Mouse (Mus musculus) mouse embryonic stem cell (cell line): ENCODE measurements around the gene Gm10644.

Experiments
- in situ Hi-C, 2 experiments: fragments of 300-500 bp; cut with MboI; formaldehyde crosslinking; loops; 1 replicate in 1 of 2; 3 replicates in 1 of 2; pipeline ENCODE4 v1.14.3; 2019 to 2020; ENCODE audit warnings: low sequenced_read_pairs in 2 of 2, low pct_unique_long_range_greater_than_20kb in 1 of 2, mixed read lengths in 1 of 2; ENCODE audit not compliant: unreplicated experiment in 1 of 2

The Gm10644 gene

GRCm38 (mm10) chr8:83945540-83945939 is 9.5 kb downstream of the Gm10644 start:
- in situ Hi-C loops = no loop called here

GRCm38 (mm10) chr8:83942446-83942845 is 12.6 kb downstream of the Gm10644 start:
- in situ Hi-C loops = no loop called here

DNA sequence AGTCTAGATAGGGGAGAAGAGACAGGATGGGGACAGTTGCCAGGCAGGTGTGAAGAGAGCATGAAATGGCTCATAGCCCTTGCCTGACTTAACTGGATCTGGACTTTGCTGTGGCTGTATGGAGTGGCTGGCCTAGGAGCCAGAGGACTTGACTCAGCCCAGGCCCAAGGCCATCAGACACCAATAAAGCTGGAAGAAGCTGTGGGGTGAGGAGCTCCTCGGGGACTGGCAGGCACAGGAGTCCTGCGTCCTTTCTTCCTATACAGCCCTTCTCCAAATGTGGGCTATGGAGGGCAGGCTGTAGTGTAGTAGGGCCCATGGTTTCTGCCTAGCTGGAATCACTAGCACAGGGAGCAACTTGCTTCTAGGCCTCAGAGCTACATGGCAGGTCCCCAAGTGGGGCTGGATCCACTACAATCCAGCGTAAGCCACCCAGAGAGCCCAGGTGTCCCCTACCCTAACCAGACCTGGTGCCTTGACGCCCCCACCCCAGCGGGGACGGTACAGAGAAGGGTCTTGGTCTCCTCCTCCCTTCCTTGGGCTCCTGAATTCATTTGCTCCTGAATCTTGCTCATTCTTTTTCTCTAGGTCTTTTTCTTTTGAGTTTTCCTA is 13.8 kb downstream of the Gm10644 start:
- in situ Hi-C loops = no loop called here

- in situ Hi-C loops = no loop called here
These were observed 16.7 kb downstream of the Gm10644 start for GRCm38 (mm10) chr8:83938330-83938729.

DNA sequence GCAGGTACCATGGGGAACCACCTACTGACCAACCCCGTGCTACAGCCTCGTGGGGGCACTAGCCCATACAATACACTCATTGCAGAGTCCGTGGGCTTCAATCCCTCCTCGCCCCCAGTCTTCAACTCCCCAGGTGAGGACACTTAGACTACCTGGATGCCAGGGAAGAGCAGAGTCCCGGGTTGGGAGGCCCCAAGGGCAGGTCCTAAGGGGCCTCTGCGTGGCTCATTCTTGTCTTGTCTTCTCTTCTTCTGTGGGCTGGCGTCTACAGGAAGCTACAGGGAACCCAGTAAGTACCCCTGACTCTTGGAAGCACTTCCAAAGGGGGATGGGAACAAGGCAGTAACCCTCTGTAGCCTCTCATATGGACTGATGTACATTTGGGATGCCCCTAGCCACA is 17.4 kb downstream of the Gm10644 start:
- in situ Hi-C loops = no loop called here

- in situ Hi-C loops = no loop called here
These were observed 19.6 kb downstream of the Gm10644 start for GRCm38 (mm10) chr8:83935435-83935834.

DNA sequence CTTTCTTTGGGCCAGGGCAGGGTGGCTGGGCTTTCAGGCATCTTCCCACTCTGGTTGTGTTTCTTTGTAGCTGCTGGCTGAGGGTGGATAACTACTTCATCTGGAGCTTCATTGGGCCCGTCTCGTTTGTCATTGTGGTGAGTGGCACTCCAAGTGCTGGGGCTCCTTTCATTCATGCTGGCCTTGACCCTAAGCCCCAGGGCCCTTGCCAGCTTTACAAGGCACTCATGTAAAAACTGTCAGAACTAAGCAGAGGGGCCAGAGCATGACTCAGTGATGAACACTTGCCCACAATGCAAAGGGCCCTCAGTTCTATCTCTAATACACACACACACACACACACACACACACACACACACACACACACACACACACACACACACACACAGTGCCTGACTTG is 20.0 kb downstream of the Gm10644 start:
- in situ Hi-C loops = no loop called here

DNA sequence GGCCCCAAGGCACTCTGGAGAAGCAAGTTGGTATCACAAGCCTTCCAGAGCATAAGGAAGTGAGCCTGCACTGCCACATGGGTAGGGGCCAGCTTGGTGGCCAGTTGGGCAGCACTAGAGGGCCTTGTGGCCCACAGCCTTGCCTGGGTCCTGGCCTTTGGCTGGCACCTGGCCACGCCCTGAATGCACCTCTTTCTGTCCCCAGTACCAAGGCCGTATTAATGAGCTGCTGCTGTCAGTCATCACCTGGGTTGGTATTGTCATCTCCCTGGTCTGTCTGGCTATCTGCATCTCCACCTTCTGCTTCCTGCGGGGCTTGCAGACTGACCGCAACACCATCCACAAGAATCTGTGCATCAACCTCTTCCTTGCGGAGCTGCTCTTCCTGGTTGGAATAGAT is 20.8 kb downstream of the Gm10644 start:
- in situ Hi-C loops = no loop called here

DNA sequence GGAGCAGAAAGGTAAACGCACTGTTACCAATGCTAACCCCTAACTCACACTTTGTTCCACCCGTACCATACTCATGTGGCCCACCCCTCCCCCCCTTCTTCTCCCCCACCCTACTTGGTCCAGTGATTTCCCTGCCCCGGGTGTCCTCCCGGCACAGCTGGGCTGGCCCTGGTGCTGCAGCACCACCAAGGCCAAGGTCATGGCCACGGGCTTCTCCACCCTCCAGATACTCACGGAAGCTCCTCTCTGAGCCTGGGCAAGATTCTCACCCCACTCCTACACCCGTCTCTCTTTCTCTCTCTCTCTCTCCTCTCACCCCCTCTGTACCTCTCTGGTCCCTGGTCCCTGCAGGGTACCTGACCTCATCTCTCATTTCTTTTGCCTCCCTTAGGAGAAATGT is 28.7 kb downstream of the Gm10644 start:
- in situ Hi-C loops = no loop called here

GRCm38 (mm10) chr8:83924585-83924984 is 30.4 kb downstream of the Gm10644 start:
- in situ Hi-C loops = no loop called here

- in situ Hi-C loops = no loop called here
These were observed 32.3 kb downstream of the Gm10644 start for GRCm38 (mm10) chr8:83922727-83923126.

GRCm38 (mm10) chr8:83921558-83921957 is 33.4 kb downstream of the Gm10644 start:
- in situ Hi-C loops = no loop called here

DNA sequence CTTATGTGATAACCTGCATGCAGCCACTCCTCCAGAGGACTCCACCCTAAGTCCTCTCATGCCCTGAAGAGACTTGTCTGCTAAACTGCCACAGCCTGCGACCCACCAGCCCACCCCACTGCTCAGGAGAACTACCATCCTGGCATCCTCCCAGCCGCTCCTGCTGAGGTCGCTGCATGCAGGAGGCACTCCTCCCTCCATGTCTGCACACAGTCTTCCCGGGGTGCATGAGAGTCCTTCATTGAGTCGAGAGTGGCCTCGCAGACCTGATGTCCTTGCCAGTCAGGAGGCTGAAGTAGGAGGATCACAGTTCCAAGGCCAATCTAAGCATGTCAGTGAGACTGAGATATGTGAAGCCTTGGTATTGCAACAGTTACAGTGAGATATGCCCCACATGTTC is 37.4 kb downstream of the Gm10644 start:
- in situ Hi-C loops = no loop called here

DNA sequence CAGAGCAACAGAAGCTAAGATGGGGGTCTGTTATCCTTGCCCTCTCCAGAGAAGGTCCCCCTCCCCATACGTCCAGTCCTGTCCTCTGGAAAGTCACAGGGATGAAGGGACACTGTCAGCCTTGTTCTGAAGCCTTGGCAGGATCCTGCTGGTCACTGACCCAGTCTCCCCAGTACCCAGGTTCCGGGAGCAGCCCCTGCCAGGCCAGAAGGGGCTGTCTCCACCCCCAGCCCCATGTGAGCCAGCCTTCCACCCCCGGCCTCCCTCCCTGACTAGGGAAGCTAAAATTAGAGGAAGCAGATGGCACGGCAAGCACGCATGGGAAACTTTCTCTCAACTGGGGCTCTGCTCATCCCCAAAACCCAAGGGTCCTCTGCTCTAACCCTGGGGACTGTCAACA is 39.0 kb downstream of the Gm10644 start:
- in situ Hi-C loops = no loop called here

- in situ Hi-C loops = no loop called here
These were observed 40.1 kb downstream of the Gm10644 start for GRCm38 (mm10) chr8:83914860-83915259.

DNA sequence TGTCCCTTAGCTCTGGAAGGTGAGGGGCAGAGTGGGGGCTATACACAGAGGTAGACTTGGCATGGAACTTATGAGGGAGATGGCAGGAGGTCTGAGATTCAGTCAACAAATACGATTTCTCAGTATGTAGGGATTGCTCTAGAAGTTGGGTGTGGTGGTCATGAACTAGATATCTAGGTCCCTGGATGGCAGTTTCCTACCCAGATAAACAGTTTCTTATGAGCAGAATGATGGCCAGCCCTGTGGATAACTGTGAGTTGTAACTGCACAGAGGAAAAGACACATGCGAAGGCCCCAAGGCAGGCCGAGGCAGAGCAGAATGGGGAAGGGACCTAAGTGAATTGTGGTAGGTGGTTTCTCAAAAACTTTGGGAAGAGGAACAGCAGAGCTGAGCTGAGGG is 40.8 kb downstream of the Gm10644 start:
- in situ Hi-C loops = no loop called here

DNA sequence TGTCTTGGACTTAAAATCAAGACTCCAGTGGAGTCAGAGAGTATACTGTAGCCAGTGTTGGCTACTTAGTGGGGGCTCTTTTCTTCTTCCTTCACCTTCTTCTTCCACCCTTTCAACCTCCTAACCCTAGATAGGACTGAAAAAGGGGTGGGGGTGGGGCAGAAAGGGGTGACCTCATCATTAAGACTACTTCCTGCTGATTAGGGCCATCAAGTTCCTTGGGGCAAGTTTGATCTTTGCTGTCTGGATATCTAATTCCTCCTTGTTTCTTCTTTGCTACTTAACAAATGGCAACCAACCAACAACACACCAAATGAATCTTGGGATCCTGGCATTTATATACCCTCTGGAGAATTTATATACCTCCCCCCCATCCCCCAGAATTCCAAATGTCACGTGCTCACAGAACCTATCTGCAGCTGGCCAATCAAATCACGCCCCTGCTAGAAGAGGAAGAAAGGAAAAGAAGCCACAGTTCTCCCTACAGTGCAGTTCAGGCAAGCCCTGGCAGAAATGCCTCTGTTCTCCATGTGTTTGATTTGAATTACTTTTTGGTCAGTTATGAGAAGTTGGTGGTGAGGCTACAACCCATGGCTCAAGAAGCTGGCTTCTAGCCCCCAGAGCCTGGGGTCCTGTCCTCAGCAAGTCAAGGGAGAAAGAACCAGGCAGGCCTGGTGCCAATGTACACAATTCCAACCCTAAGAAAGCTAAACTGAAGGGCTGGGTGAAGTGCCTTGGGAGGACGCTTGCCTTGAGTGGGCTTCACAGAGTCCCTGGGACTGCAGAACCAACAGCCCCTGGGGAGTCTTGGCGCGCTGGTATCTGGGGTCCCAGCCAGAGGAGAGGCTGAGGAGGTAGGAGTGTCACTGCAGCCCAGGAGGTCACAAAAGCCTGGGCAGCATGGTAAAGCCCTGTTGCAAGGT is 42.9 kb downstream of the Gm10644 start:
- in situ Hi-C loops = no loop called here

DNA sequence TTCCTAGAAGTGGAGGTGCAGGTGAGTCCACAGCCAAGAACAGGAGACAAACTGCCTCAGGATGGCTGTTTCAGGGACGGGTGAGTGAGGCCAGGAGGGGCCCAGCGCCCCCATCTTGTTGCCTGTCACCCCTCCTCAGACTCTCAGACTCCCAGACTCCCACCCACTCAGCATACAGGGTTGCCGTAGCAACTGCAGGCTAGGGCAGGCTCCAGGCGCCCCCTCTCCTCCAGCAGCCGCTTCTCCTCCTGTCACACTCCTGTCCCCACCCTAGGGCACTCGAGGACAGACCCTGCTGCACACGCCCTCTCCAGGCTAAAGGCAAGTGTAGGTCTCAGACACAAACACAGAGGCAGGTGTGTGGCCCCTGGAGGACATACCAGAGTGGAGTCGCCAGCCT is 45.7 kb downstream of the Gm10644 start:
- in situ Hi-C loops = no loop called here

GRCm38 (mm10) chr8:83908583-83908982 is 46.4 kb downstream of the Gm10644 start:
- in situ Hi-C loops = no loop called here
